Mouse (Mus musculus) megakaryocyte progenitor cell, adult 5-6 weeks (primary cell): Measurements from ENCODE around the gene Rnf157. TPM values are rescaled to one million over a fixed set of nuclear protein-coding genes. Genes with fewer than 3 reads are reported as not detected.

ENCODE experiments used
- ATAC-seq: replicated peaks from 2 replicates; pipeline ENCODE4 v1.8.0; 2016; ENCODE audit warnings: mild to moderate bottlenecking, moderate TSS enrichment, inconsistent platforms; ENCODE audit not compliant: poor library complexity
- total RNA-seq, 2 experiments: library from RNA; stranded (forward) in 1 of 2; stranded (reverse) in 1 of 2; fragments of 157-497, 149-512 nt in 1 of 2; fragments of 200-1000 nt in 1 of 2; gene quantifications; 2 replicates each; pipeline versions ENCODE4 v1.2.3 to v1.2.4; 2015 to 2017

Gene Rnf157
- total RNA-seq, 2 experiments from 2014 or later: 7.1 to 7.6 TPM

DNA sequence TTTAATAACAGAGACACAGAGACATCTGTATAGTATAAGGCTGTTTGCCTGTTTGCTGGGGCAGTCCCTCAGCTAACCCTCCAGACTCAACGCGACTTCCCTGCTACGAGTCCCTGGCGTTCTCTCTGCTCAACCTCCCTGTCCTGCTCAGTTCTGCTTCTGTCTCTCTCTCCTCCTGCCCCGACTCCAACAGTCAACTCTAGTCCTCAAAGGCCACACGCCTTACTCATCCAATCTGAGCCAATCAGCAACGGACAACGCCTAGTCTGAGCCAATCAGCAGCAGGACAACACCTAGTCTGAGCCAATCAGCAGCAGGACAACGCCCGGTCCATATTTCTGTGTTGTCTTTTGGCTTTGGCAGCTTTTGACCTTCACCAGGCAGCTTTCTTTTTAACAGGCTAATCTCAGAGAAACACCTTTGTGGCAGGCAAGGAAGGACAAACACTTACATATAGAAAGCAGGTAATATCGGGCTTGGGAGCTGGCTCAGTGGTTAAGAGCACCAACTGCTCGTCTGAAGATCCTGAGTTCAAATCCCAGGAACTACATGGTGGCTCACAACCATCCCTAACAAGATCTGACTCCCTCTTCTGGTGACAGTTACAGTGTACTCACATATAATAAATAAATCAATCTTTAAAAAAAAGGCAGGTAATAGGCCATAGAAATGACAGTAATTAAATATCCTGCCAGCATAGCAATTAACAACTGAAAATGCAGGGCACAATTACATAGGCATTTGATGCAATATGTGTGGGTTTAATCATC is 104.9 kb downstream of the Rnf157 start:
- peak; percentile 52 for ATAC-seq

DNA sequence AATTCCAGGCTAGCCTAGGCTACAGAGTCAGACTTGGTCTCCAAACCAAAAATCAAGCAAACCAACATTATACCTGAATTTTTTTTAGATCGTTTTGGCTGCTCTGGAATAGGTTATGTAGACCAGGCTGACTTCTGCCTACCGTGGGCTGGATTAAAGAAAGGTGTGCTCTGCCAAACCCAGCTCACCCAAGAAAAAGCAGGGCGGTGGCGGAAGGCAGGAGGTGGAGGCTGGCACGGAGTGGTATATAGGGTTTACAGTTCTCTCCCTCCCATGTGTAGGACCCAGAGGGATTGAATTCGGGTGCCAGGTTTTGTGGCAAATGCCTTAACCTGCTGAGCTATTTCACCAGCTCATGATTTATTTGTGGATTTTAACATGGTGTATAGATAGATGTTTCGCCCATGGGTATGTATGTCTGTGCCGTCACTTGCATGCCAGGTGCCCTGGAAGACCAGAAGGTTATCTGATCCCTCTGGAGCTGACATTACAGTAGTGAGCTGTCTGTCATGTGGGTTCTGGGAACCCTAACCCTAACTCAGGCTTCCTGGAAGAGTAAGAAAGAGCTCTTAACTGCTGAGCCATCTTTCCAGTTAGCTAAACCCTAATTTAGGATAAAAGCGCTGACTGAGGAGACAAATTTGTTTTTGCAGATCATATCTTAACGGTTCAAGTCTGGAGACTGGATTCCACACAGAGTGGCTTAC is 105.7 kb downstream of the Rnf157 start, which contains the start of gene Exoc7:
Gene Exoc7 (minus strand): TSS at position 215 of the 707 bp plus-strand sequence.
- ATAC-seq: no peak

DNA sequence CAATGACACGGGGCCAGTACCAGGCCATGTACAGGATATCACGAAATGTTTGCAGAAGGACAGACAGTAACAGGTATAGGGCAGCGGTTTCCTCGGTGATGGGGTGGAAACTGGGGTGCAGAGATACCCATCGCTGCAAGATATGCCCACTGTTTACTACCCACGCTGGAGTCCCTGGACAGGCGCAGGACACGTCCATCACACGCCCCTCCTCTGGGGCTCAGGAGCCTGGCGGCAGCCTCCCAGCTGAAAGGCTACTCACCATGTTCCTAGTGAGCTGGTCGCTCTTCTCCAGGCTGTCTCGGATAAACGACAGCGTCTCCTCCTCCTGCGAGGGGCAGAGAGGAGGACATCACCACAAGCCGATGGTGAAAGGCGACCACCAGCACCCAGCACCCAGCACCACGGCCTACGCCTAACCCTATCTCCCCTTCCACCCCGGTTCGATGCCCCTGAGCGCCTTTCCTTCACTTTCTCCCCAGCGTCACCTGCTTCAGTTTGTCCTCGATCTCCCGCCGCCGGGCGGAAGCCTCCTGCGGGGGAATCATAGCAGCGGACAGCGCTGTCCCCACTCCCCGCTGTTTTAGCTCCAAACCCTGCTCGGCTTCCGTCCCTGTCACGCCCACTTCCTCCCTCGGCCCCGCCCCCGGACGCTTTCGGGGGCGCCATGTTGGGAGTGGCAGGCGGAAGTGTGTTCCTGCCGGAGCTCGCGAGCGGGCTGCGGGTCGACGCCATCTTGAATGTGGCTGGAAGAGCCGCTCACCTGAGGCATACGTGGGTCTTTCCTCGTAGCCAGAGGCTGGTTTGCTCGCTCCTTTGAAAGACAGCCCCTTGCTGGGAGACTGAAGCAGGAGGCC is 106.5 kb downstream of the Rnf157 start:
- peak; percentile 89 for ATAC-seq

DNA sequence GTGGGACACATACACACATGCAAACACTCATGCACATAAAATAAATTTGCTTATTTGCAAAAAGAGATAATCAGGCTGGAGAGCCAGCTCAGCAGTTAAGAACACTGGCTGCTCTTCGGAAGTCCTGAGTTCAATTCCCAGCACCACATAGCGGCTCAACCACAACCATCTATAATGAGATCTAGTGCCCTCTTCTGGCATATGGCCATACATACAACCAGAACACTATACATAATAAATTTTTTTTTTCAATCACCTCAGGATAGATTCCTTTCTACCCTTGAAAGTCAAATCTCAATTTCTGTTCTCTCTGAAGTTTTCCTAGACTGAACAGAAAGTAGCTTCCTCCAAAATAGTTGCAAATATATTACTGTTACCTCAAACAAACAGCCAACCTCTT is 107.4 kb downstream of the Rnf157 start:
- no peak for ATAC-seq

DNA sequence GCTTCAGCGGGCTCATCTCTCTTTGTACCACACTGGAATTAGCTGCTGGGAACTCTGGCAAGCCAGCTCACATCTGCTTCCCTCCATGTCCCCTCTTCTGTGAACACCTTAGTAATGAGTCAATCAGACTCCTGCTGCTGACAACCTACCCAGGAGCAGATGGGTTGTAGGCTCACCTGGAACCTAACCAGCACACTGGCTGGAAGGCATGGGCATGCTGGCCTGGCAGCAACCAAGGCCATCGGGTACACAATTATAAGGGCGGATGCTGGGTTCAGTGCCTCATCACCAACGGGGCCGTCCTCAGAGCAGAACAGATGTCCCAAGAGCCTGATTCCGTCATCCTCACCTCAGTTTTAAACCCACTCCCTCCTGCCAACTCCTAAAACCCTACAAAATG is 114.2 kb downstream of the Rnf157 start:
- ATAC-seq: no peak

DNA sequence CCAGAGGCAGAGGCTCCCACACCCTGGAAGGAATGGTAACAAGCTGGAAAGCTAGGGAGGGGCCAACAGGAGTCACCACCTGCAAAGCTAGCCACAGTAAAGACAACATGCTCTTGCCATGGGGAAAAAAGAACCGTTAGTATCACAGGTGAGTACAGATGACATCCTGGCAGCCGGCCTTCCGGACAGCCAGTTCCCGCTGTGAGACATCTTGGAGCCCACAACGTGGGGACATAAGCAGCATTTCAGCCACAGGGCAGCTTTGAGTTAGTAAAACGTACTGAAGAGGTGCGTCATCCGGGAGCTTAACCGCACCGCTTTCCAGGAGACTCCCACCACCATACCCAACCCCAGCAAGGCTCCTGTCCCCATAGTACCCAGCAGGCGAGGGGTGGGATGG is 114.6 kb downstream of the Rnf157 start:
- ATAC-seq: no peak

DNA sequence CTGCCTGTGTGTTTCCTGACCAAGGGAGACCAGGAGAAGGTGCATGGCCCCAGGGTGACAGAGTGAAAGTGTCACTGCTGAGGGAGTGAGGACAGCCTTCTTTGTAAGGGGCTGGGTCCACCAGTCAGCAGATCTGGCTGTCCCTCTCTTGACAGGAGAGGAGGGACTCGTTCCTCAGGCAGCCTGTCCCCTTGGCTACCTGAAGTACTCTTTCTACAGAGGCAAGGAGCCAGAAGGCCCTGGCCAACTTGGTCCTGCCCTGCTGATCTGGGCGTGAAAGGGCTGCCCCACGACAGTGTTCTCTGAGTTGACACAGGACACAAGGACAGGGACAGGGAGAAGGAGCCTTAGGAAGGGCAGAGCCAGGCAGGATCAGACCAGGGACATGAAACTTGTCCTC is 115.8 kb downstream of the Rnf157 start:
- ATAC-seq: no peak

DNA sequence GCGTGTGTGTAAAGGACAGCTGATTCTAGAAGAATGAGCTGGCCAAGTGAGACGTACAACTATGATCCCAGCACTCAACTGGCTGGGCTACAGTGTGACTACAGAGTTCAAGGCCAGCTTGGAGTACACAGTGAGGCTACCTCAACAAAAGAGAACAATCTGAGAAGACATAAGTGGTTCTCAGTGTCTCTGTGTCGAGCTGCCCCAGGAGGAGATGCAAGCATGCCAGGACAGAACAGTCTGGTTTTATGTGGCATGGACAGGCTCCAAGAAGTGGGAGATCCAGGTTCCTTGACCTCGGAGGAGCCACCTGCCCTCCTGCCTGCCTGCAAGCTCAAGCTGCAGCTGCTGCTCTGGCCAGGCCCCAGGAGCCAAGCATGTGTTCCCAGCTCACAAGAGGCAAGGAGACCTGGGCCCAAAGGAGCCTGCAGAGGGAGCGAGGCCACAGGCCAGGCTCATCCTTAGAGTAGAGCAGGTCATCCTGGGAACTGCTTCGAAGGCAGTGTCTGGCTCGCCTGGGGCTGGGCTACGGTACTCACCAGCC is 116.6 kb downstream of the Rnf157 start:
- ATAC-seq: no peak

DNA sequence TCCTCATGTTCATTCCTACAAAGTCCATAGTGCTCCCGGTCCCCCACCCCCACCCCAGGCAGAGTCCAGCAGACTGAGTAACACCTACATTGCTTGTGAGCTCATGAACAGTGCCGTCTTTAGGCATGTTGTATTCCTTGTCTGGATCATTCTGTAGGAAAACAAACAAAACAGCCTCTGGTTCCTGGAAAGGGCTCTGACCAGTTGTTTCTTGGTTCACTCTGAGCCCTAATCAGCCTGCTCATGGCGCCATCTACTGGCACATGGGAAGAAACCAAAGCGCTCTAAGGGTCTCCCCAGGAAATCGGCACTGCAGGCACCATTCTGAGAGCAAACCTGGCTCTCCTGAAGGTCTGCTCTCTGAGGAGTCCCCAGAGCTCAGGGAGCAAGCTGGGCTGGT is 118.5 kb downstream of the Rnf157 start:
- peak; percentile 78 for ATAC-seq

DNA sequence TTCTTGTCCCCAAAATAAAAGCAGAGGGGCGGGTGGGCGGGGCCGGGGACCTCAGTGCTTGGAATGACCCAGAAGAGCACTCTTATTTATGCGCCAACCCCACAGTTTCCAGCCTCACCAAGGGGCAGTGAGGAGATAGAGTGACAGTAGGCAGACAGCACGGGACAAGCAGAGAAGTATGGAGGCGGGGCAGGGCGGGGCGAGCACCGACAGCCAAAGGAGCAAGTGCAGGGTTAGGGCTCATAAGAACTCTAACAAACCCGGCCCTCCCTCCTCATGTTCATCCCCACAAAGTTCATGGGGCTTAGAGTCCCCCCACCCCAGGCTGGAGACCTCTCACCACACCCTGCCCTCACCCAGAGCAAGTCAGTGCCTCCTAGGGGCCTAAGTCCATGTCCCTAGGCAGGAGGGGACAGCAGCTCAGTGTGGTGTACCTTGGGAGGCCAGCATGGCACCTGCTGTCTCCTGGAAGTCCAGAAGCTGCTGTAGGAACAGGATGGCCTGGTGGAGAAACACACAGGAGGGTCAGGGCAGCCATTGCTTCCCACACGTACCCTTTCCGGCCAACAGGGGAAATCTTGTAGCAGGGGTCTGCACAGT is 119.2 kb downstream of the Rnf157 start:
- ATAC-seq: 0 out of 2 replicates have a peak, but pooled peaks have one; percentile 29

DNA sequence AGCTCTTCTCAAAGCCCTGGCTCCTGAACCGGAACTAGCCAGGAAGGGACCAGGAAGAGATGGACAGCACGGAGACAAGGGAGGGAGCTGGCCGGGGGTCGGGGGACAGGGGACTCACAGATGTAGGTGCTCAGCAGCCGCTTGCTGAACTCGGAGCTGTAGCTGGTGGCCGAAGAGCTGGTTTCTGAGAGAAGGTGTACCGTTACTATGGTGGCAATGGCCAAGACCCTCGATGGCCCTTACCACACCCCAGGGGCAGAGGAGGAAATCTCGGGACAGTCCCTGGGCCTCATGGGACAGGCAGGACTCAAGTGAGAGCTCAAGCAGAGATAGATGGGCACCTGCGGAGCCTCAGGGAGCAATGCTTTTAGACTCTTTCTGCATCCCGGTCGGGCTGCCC is 120.4 kb downstream of the Rnf157 start:
- no peak for ATAC-seq

DNA sequence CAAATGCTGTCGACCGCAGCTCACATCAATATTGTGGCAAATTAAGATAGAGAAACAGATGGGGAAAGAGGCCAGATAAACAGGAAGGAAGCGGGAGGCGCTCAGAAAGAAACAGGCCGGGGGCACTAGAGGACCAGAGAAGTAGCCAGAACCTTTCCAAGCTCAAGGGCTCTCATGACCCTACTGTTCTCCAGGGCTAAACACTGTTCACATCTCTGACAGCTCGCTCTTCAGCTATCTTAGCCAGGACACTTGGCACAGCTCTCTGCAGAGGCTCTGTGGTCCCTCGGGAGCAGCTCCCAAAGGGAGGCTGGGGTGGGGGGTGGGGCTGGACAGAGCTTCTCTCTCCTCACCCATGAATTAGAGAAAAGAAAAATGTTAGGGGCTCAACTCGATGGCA is 122.3 kb downstream of the Rnf157 start:
- no peak for ATAC-seq

DNA sequence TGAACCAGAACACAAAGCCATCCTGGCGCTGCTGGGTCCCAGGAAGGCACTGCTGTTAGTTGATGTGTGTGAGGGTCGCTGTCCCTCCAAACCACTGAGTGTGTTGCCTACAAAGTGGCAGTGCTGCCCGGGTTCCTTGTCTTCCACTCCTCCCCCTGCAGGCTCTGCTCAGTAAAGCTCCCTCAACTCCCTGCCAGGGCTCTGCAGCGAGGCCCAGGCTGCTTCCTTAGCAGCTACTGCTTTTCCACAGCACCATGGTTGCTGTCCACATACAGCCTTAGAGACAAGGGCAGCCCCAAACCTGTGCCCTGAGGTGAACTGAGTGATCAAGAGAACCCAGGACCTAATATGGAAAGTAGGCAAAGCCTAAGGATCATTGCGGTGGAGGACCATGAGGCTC is 125.5 kb downstream of the Rnf157 start:
- ATAC-seq: no peak

Other genes with a start within 250 kb of the Rnf157 start
- gene Fbf1, start 244.9 kb downstream of the Rnf157 start, total RNA-seq (2015): 9.6 and 10.0 TPM in 2 replicates
- gene Fbf1, start 244.9 kb downstream of the Rnf157 start, total RNA-seq (2017): 14.2 and 23.8 TPM in 2 replicates
- gene Ten1, start 214.2 kb downstream of the Rnf157 start, total RNA-seq (2015): 63.8 and 66.9 TPM in 2 replicates
- 21.4 and 41.1 TPM in 2 replicates for gene Ten1, start 214.2 kb downstream of the Rnf157 start, total RNA-seq (2017)
- gene Acox1, start 214.0 kb downstream of the Rnf157 start, total RNA-seq (2015): 16.2 and 17.0 TPM in 2 replicates
- 15.6 and 15.9 TPM in 2 replicates for gene Acox1, start 214.0 kb downstream of the Rnf157 start, total RNA-seq (2017)
- 0.05 and 0.24 TPM in 2 replicates for gene Evpl, start 175.0 kb downstream of the Rnf157 start, total RNA-seq (2015)
- 1.2 and 2.0 TPM in 2 replicates for gene Evpl, start 175.0 kb downstream of the Rnf157 start, total RNA-seq (2017)
- gene Srp68, start 138.8 kb downstream of the Rnf157 start, total RNA-seq (2015): 59.1 and 65.6 TPM in 2 replicates
- gene Srp68, start 138.8 kb downstream of the Rnf157 start, total RNA-seq (2017): 63.1 and 67.3 TPM in 2 replicates
- not detected in 2 replicates for gene Galr2, start 132.1 kb downstream of the Rnf157 start, total RNA-seq (2015)
- gene Galr2, start 132.1 kb downstream of the Rnf157 start, total RNA-seq (2017): not detected in 2 replicates
- gene Exoc7, start 105.8 kb downstream of the Rnf157 start, total RNA-seq (2015): 29.1 and 44.3 TPM in 2 replicates
- 21.7 and 22.1 TPM in 2 replicates for gene Exoc7, start 105.8 kb downstream of the Rnf157 start, total RNA-seq (2017)
- not detected in 2 replicates for gene Foxj1, start 77.6 kb downstream of the Rnf157 start, total RNA-seq (2015)
- not detected in 2 replicates for gene Foxj1, start 77.6 kb downstream of the Rnf157 start, total RNA-seq (2017)
- gene Ubald2, start 21.1 kb upstream of the Rnf157 start, total RNA-seq (2015): 74.1 and 75.9 TPM in 2 replicates
- 71.7 and 76.0 TPM in 2 replicates for gene Ubald2, start 21.1 kb upstream of the Rnf157 start, total RNA-seq (2017)
- not detected in 2 replicates for gene Qrich2, start 53.2 kb upstream of the Rnf157 start, total RNA-seq (2015)
- gene Qrich2, start 53.2 kb upstream of the Rnf157 start, total RNA-seq (2017): 0.07 TPM in 1 of 2 replicates, not detected in the other
- gene Prpsap1, start 81.2 kb upstream of the Rnf157 start, total RNA-seq (2015): 46.9 and 49.3 TPM in 2 replicates
- 27.9 and 33.0 TPM in 2 replicates for gene Prpsap1, start 81.2 kb upstream of the Rnf157 start, total RNA-seq (2017)
- gene Sphk1, start 117.9 kb upstream of the Rnf157 start, total RNA-seq (2015): 7.6 and 15.5 TPM in 2 replicates
- gene Sphk1, start 117.9 kb upstream of the Rnf157 start, total RNA-seq (2017): 6.7 and 26.1 TPM in 2 replicates
- 5.0 TPM in 2 replicates for gene Ube2o, start 168.4 kb upstream of the Rnf157 start, total RNA-seq (2015)
- gene Ube2o, start 168.4 kb upstream of the Rnf157 start, total RNA-seq (2017): 6.1 and 6.4 TPM in 2 replicates
- gene Aanat, start 173.4 kb upstream of the Rnf157 start, total RNA-seq (2015): not detected in 2 replicates
- not detected in 2 replicates for gene Aanat, start 173.4 kb upstream of the Rnf157 start, total RNA-seq (2017)
- 3.7 and 4.9 TPM in 2 replicates for gene Rhbdf2, start 214.0 kb upstream of the Rnf157 start, total RNA-seq (2015)
- 2.7 and 3.5 TPM in 2 replicates for gene Rhbdf2, start 214.0 kb upstream of the Rnf157 start, total RNA-seq (2017)
- 0.47 TPM in 1 of 2 replicates, not detected in the other for gene Prcd, start 240.5 kb upstream of the Rnf157 start, total RNA-seq (2015)
- 0.17 TPM in 1 of 2 replicates, not detected in the other for gene Prcd, start 240.5 kb upstream of the Rnf157 start, total RNA-seq (2017)
- gene Cygb, start 241.3 kb upstream of the Rnf157 start, total RNA-seq (2015): not detected in 2 replicates
- gene Cygb, start 241.3 kb upstream of the Rnf157 start, total RNA-seq (2017): not detected in 2 replicates